Mouse (Mus musculus): ENCODE measurements around the gene Igf2. TPM values are rescaled to one million over a fixed set of nuclear protein-coding genes. Genes with fewer than 3 reads are reported as not detected.

Gene Igf2
- total RNA-seq, 2 experiments from 2014 or later, result not detected

DNA sequence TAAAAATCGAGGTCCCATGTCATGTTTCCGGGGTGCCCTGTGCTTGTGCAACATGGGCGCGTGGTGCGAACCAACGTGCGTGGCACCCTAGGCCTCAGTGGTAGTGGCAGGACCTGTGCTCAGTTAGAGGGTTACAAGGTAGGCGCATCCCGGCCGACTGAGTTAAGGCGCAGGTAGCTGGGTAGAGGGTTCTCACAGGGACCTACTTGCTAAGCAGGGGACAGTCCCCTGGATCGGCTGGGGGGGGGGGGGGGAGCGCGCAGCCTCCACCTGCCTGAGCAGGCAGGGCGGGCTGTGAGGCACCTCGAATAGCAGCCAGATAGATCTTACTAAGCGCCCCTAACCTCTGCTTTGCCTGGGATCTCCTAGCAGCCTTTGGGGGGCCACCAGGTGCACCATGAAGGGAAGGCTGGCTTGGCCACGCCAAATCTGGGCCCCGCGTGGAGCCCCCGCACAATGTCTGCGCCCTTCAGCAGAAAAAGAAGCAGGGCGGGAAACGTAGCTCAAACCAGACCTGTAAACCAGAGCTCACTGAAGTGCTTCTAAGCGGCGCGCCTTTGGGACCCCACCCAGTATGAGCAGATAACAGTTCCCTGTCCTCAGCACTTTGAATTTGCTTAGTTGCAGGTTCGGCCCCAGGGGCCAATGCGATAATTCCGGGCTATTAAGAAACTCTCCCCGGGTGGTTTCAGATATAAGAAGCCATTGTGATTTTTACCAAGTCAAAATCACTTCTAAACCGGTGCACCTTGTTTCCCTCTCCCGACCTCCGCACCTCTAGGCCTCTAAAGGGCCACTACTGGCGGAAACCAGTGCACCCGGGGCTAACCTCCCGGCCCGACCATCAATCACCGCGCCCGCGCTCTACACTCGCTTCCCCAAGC lies 6.6 kb downstream of the Igf2 start:
- ATAC-seq (replicated peaks; ENCODE audit: low FRiP score, low TSS enrichment, poor library complexity, severe bottlenecking), result no peak

- ATAC-seq (replicated peaks; ENCODE audit: low FRiP score, low TSS enrichment, poor library complexity, severe bottlenecking), result no peak
Measured at GRCm38 (mm10) chr7:142659181-142659681, 7.4 kb downstream of the Igf2 start.

GRCm38 (mm10) chr7:142658681-142659180 lies 7.9 kb downstream of the Igf2 start:
- no peak for ATAC-seq (replicated peaks; ENCODE audit: low FRiP score, low TSS enrichment, poor library complexity, severe bottlenecking)

GRCm38 (mm10) chr7:142657821-142658614 lies 8.6 kb downstream of the Igf2 start:
- ATAC-seq (replicated peaks; ENCODE audit: low FRiP score, low TSS enrichment, poor library complexity, severe bottlenecking), result no peak

DNA sequence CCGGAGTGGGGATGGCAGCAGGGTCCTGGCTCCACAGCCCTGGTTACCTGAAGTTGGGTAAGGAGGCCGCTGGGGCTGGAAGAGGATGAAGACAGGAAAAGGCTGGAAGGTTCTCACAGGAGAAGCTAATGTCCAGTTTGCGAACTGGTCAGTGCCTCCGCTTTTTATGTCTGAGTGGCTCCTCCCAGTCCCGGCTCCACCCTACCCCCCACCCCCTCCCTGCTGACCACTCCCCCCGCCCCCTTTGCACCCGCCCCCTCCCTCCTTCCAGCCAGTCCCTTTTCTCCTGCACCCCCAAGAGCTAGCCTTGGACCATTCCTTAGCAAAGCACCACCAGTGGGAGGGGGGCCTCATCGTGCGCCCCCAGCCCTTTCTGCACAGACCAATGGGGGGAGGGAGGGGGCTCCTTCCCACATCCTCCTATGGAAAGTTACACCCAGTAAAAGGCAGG lies 9.2 kb downstream of the Igf2 start:
- ATAC-seq (replicated peaks; ENCODE audit: low FRiP score, low TSS enrichment, poor library complexity, severe bottlenecking), result no peak

- ATAC-seq (replicated peaks; ENCODE audit: low FRiP score, low TSS enrichment, poor library complexity, severe bottlenecking), result no peak
Measured at GRCm38 (mm10) chr7:142656055-142656454, 10.6 kb downstream of the Igf2 start.

GRCm38 (mm10) chr7:142655633-142656032 lies 11.0 kb downstream of the Igf2 start:
- no peak for ATAC-seq (replicated peaks; ENCODE audit: low FRiP score, low TSS enrichment, poor library complexity, severe bottlenecking)

- no peak for ATAC-seq (replicated peaks; ENCODE audit: low FRiP score, low TSS enrichment, poor library complexity, severe bottlenecking)
Measured at GRCm38 (mm10) chr7:142653726-142654125, 12.9 kb downstream of the Igf2 start.

GRCm38 (mm10) chr7:142646676-142647075 lies 19.9 kb downstream of the Igf2 start:
- ATAC-seq (replicated peaks; ENCODE audit: low FRiP score, low TSS enrichment, poor library complexity, severe bottlenecking), result no peak

DNA sequence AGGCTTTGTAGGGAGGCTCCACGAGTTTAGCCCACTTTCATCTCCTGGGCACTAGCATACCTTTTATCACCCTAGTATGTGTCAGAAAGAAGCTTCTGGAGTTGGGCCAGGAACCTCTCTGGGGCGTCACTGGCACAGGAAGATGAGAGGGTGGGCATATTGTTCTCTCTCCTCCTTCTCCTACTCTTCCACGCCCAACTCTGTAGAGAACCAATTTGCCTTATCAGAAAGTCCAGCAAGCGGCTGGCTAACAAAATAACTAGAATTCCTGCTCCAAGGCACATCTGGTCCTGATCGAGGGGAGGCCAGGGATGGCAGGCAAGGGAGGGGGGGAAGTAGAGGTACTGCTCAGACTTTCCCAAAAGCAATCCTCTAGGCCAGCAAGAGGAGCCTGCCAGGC lies 21.6 kb downstream of the Igf2 start:
- ATAC-seq (replicated peaks; ENCODE audit: low FRiP score, low TSS enrichment, poor library complexity, severe bottlenecking), result peak; percentile 79

- ATAC-seq (replicated peaks; ENCODE audit: low FRiP score, low TSS enrichment, poor library complexity, severe bottlenecking), result no peak
Measured at GRCm38 (mm10) chr7:142636178-142636577, 30.4 kb downstream of the Igf2 start.

DNA sequence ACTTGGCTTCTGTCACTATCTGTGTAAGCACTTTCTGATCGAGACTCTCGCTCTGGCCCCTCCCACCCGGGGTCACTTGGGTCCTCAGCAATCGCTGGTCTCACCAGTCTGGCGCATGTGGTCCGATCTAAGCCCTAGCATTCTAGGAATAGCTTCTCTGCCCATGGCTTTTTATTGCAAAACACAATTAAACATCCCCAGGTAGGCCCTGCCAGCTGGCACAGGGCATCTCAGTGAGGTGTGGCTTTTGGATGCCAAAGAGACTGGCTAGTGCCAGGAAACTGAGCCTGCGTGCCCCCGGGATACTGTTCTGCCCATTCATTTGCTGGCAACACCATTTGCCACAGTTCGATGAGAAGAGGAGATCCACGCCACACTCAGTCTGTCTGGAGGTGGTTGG lies 35.9 kb downstream of the Igf2 start:
- ATAC-seq (replicated peaks; ENCODE audit: low FRiP score, low TSS enrichment, poor library complexity, severe bottlenecking), result no peak

DNA sequence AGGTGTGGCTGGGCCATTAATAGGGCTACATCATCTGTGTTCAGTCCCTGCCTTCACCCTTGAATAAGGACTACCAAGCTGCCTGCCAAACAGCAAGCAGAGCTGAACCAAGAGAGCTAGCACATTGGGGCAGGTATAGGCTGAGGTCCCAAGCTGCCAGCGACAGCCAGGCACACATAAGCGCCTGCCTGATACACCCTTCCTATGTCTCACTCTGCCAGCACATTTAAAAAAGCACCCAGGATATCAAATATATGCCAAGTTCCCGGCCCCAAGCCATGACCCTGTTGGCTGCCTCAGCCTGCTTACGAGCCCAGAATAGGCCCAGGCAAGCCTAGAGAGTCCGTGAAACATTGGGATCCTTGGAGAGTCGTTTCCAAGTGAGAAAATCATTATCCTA lies 36.8 kb downstream of the Igf2 start:
- ATAC-seq (replicated peaks; ENCODE audit: low FRiP score, low TSS enrichment, poor library complexity, severe bottlenecking), result no peak

GRCm38 (mm10) chr7:142622180-142622579 lies 44.4 kb downstream of the Igf2 start:
- ATAC-seq (replicated peaks; ENCODE audit: low FRiP score, low TSS enrichment, poor library complexity, severe bottlenecking), result no peak

DNA sequence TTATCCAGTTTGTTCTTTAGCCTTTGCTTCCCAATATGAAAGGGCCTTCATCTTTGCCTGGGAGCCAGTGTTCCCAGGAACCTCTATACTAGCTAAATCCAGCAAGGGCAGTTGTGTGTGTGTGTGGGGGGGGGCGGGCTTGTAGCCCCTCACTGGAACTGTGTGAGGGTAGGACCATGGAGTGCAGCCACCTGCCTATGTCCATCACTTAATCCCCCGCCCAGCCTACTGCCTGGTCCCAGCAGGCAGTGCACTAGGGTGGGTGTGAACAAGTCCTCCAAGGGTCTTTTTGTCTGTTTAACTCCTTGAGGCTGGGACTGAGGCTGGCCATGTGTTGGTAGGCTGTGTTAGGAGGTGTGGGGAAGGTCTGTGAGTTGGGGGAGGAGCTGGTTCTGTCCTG lies 53.5 kb downstream of the Igf2 start:
- ATAC-seq (replicated peaks; ENCODE audit: low FRiP score, low TSS enrichment, poor library complexity, severe bottlenecking), result no peak

GRCm38 (mm10) chr7:142610627-142611406 lies 55.8 kb downstream of the Igf2 start:
- ATAC-seq (replicated peaks; ENCODE audit: low FRiP score, low TSS enrichment, poor library complexity, severe bottlenecking), result peak; percentile 93

- no peak for ATAC-seq (replicated peaks; ENCODE audit: low FRiP score, low TSS enrichment, poor library complexity, severe bottlenecking)
Measured at GRCm38 (mm10) chr7:142600921-142601320, 65.7 kb downstream of the Igf2 start.

Data from megakaryocyte-erythroid progenitor cell, adult 5-6 weeks (primary cell).